ENCODE assay signal across 8 mouse cellular contexts in the genomic region with DNA sequence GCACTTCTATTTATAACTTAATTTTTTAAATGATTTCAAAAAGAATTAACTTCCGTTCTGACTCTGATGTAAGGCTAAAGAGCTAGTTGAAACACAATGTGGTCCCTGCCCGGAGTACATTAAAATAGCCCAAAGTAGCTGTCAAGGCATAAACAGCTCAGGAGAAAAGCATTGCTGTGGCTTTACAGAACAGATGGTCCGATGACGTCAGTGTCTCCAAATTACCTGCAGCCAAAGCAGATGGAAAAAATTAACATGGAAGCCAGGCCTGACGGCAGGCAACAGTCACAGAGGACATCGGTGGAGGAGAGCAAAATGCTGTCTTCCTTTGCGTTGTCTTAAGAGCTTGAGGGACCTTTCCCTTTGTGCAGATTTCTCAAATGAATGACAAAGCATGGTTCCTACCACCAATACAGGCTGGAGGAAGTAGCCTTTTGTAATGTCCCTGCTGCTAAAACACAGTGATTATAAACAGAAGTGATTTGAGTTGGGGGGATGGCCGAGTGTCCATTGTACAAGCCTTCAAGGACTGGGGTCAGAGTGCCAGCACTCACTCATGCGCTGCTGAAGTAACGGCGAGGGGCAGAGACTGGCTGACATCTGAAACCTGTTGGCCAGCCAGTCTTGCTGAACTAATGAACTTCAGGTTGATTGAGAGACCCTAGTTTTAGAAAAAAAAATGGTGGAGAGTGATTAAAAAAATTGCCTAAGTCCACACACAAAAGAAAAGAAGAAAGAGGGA.
A peak's percentile ranks its signal among the peaks of the same experiment; 100 is the strongest.
DNase-seq lines count a peak whose midpoint lies in the region.

No protein-coding gene starts in this region.

- H3K4me3 ChIP-seq in embryonic facial prominence, embryonic 10.5 days: peak overlapping the region; percentile 17; the same call in 1 of the 2 replicates

- no peaks in the 10 kb centered on the region for H3K27me3 ChIP-seq in embryonic facial prominence, embryonic 10.5 days (replicated peaks; ENCODE audit: low read depth, poor library complexity, severe bottlenecking)

- H3K4me1 ChIP-seq in embryonic facial prominence, embryonic 10.5 days: peaks cover 21% of the 10 kb centered on the region

- no peaks in the 10 kb centered on the region for H3K9me3 ChIP-seq in embryonic facial prominence, embryonic 10.5 days

- WGBS in embryonic facial prominence, embryonic 10.5 days: 32% methylated on average over 11 of the region's 11 CpGs

- H3K27ac ChIP-seq in embryonic facial prominence, embryonic 10.5 days (replicated peaks): peak overlapping the region; percentile 84

- H3K36me3 ChIP-seq in embryonic facial prominence, embryonic 10.5 days (replicated peaks): no peaks in the 10 kb centered on the region

- DNase-seq in layer of hippocampus, adult 18-20 months (ENCODE audit: low spot score in 2 of 2): peak; percentile 17 to 57
- DNase-seq in layer of hippocampus, postnatal 10 days (ENCODE audit: low spot score in 2 of 2): no peak
- peak; percentile 75 for DNase-seq in embryonic facial prominence, embryonic 10.5 days (ENCODE audit: low spot score)
- DNase-seq in layer of hippocampus, adult 9-10 months (ENCODE audit: low spot score): peak; percentile 31
- peak; percentile 83 to 87 for DNase-seq in right cerebral cortex, adult 2 months (ENCODE audit: low spot score in 2 of 2)
- no peak for DNase-seq in adrenal gland, adult 2 months
- DNase-seq in kidney, postnatal 14 days: no peak
- DNase-seq in T-cell, adult 2 months (ENCODE audit: low spot score): no peak

Comparison
In these comparisons a context has a peak if more than half of its experiments do, and no peak if none do; other contexts are left out.
1. DNase-seq: peak in layer of hippocampus, adult 18-20 months (2 of 2), embryonic facial prominence, embryonic 10.5 days (single experiment), layer of hippocampus, adult 9-10 months (single experiment) and right cerebral cortex, adult 2 months (2 of 2); none in layer of hippocampus, postnatal 10 days (0 of 2), adrenal gland, adult 2 months (single experiment), kidney, postnatal 14 days (single experiment) and T-cell, adult 2 months (single experiment).